Mouse (Mus musculus): ENCODE data around the gene B3gnt6.

B3gnt6 gene

DNA sequence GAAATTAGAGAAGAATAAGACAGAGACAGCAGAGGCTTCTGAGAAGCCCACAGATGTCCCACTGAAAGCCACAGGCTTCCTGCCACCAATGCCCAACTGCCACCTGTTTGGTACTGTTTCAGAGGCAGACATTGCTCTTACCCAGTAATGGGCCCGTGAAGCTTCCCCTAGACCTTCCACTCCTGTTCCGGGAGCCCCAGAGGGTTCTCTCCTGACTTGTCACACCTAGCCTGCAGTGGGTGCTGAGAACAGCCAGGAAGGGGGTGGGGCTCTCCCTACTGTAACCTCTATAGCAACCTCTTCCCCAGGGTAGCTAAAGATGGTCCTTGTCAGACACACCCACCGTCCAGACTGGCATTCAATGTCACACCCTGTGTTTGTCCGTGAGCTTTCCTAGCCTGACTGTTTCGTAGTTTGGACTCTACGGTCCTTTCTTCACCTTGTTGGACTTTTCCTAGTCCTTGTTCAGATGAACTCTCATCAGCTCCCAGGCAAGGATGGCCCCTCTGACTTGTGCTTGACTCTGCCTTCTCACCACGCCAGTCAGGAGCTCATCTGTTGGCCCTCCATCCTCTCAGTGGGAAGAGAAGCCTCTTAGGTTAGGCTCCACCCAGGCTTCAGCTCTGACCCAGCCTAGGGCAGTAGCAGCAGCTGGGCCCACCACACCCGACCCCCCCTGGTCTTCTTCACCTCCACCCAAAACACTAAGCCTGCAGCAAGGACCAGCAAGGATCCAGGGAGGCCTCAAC, 22.8 kb downstream of the B3gnt6 start:
- DNase-seq = no peak

DNA sequence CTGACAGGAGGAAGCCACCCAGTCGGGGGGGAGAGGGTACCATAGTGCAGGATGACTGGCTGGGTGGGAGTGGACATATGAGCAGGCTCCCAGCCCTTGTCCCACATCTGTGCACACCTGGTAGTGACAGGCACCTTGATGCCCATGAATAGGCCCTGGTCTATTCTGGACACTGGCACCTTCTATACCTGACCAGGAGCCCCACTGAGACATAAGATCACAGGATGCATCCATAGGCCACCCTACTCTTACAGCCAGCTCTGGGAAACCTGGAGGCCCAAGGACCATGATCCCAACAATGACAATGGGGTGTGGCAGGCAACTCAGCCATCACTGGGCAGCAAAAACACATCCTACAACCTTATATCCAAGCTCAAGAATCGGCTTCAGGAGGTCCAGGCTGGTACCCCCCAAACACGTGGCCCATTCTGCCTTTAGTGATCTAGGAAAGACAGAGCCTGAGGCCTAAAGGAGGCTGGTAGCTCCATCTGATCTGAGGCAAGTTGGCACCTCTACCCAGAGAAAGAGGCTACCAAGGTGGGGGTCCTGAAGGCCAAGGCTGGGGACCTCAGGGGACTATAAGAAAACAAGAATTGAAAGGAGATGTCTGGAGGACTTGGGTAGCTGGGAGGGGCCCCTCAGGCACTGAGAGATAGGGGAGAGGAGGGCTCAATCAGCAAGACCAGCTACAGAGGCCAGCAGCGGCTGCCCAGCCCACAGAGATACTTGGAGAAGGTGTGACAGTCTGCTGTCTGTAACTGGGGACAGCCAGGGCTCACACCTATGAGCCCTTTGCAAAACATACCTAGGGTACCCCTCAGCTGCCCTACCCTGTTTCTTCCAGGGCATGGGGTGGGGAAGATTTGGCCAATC, 24.2 kb downstream of the B3gnt6 start:
- no peak for DNase-seq

DNA sequence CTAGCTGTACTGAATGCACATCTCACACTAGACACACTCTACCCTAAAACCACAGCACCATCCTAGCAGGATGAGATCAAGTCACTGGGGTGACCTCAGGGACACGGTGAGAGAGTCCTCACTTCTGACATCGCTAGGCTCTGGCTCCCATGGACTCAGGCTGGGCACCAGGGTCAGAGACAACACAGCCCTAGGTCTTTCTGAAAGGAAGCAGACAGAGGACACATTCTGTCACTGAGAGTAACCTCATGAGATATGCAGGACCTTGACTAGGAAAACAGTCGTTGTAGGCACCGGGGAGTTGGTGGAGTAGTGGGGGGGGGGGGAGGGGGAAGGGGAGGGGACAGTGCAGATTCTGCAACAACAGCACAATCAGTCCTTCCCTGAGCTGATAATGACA, 25.9 kb downstream of the B3gnt6 start:
- DNase-seq = no peak

DNA sequence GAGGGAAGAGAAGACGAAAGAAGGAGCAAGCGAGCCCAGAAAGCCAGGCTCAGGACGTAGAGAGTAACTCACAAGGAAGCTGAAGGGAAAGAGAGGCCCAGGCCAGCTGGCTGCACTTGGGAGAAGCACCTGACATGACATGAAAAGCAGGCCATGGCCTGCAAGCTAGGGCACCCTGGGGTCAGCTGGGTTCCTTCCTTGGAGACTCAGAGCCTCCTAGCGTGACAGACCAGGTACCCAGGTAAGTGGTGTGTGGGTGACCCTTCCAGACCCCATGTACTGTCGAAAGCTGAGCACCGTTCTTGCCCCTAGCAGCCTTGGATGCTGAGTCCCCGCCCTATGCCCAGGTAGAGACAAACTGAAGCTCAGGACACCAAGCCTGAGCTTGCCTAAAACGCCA, 26.6 kb downstream of the B3gnt6 start:
- no peak for DNase-seq

DNA sequence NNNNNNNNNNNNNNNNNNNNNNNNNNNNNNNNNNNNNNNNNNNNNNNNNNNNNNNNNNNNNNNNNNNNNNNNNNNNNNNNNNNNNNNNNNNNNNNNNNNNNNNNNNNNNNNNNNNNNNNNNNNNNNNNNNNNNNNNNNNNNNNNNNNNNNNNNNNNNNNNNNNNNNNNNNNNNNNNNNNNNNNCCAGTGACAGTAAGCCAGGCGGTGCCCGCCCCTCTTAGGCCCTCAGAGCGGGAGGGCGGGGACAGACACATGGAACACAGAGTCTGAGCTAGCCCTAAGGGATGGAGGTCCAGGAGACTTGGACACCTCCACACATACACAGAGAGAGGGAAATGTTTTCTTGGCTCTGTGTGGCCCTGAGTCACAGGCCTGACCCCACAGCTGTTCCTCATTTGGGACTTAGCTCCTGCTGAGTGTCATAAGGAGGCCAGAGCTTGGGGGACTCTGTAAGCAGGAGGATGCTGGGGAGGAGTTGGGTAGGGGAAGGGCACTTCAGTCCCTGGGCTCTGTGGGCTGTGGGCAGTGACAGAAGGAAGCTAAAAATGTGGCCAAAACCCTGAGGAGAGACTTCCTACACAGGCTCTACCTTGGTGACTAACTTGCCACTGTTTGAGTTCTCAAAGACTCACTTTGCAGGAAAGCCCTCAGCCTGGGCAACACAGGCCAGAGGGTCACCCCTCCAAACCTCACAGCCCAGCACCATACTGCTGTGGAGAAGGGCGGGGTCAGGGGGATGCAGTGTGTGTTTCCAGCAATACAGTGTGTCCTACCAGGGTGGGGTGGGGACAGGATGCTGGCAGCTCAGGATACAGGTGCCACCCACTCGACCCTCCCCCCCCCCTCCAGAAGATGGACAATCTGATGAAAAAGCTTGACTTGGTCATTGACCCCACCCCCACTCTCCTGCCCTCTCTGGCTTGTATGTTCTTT, 27.9 kb downstream of the B3gnt6 start:
- peak; percentile 46 to 62 for DNase-seq

DNA sequence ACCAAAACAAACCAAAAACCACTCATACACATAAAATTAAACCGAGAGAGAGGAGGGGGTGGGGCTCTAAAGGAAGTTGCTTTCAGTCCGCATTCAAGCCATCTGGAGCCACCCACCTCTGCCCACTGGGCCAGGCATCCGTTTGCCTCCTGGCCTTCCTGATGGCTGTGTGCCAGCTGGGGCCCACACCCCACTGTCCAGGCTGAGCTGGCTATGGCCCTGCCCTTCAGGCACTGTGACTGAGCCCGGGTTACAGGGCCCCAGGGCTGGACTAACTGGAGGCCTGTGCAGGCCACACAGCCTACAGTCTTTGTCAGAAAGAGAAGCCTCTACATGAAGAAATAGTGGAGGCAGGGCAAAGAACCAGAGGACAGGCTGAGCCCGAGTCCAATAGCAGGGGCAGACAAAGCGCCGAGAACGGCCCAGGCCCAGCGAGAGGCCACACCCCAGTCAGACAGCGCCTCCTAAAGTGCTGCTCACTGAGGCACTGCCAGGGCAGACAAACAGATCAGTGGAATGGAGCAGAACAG, 34.2 kb downstream of the B3gnt6 start:
- peak; percentile 65 to 83 for DNase-seq

DNA sequence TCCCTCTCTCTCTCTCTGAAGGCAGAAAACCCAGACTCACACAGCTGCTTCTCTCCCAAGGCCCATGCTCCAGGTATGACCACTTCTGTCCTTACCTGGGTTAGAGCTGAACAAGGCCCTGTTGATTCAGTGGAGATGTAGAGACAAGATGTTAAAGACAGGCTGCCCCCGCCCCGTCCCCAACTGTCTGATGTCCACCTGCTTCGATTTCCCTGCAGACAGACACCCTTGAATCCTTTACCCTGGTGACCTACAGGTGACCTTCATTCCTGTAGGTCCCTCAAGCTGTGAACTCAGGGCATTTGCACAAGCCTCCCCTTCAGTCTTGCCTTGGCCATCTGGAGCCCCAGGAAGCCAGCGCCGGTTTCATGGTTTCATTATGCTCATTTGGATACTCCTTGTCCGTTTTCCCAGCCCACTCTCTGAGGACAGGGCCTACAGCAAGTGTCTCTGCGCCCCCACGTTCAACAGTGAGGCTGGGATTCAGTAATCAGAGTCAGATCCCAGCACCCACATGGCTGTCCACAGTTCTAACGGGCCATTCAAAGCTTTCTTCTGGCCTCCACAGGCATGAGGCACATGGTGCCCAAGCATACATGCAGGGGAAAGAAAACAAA, 34.8 kb downstream of the B3gnt6 start:
- DNase-seq = no peak

DNA sequence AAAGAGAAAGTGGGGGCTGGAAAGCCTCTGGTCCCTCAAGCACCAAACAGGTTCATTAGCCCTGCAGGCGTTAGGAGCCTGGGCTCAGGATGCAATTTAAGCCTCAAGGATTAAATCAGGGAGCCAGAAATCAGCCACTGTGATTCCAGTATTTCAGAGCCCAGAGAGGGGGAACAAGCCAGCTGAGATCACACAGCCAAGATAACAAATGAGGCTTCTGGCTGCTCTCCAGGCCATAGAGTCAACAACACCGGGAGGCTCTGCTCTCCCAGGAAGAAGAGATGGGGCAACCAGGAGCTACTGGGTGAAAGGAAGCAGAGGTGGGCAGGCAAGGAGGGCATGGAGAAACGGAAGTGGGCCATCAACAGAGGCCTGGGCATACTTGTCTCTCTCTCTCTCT, 35.6 kb downstream of the B3gnt6 start:
- no peak for DNase-seq

DNA sequence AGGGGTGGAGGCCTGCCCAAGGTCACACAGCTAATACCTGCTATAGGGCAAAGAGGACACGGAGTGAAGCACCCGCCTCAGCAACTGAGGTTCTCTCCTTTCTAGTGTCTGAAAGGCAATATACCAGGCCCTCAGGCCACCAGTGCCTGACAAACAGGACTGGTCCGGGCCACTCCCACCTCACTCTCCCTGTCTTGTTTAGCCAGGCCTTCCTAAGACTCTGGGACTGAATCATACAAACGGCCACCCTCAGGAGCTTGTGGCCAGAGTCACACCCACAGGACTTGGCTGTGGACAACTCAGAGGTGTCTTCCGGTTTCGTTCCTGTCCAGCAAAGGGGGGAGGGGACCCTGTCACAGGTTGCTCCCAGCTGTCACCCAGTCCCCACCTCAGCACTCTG, 37.0 kb downstream of the B3gnt6 start:
- DNase-seq = no peak

DNA sequence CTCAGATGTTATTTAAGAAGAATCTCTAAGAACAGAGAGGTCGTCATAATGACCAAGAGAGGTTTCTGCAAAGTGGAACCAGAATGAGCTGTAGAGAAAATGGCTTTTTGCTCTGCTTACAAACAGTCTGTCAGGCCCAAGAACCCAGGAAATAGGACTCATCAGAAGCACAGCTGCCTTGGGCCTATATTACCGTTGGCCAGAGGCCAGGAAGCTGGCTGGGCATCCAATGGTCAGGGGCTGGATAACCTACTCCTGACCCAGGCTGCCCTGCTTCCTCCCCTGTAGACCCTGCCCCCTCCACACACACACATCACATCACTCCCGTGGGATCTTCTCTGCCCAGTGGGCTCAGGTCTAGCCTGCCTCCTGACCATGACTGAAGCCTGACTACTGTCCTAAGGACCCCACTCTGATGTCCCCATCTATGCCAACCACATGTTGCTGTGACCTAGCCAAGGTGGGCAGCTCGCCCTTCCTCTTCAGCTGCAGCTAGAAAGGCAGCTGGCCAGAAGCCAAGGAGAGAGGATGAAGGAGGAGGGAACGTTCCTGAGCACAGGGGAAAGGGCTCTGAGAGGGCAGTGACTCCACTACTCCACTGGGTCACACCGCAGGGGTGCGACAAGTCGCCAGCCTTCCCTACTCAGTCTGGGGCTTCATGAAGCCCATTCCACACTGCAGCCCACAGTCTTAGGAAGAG, 39.1 kb downstream of the B3gnt6 start:
- peak; percentile 46 to 47 for DNase-seq

DNA sequence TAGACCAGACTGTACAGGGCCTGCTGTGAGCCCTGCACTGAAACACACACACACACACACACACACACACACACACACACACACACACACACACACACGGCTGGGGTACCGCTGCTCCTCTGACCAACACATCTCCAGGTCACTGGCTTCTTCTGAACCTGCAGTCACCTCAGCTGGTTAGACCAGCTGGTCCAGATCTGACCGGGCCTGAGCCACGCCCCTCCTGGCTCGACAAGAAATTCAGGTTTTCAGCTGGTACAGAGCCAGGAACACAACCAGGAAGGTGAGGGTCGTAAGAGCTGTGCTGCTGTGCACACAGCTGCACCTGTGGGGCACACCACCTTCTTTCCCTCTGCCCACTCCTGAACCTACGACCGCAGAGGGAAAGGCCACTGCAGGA, 40.8 kb downstream of the B3gnt6 start:
- peak; percentile 71 to 82 for DNase-seq

DNA sequence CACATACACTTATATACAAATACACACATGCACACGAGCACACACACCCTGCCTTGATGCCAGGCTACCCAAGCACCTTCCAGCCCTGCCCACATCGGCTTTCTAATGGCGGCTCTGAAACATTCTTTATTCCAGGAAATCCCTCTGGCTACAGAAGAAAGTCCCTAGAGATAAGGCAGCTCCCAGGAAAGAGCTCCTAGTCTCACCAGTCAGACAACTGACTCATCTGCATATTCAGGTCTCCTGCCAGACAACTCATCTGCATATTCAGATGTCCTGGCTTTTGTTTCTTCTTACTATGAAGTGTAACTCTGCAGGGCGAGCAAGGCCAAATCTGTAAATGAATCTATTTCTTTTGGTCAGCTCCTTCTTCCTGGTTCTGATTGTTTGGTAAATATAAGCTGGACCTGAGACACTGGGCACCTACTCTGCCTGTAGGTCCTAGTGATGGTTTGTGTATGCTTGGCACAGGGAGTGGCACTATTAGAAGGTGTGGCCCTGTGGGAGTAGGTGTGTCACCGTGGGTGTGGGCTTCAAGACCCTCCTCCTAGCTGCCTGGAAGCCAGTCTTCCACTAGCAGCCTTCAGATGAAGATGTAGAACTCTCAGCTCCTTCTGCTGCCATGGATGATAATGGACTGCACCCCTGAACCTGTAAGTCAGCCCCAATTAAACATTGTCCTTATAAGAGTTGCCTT, 41.5 kb downstream of the B3gnt6 start:
- no peak for DNase-seq

DNA sequence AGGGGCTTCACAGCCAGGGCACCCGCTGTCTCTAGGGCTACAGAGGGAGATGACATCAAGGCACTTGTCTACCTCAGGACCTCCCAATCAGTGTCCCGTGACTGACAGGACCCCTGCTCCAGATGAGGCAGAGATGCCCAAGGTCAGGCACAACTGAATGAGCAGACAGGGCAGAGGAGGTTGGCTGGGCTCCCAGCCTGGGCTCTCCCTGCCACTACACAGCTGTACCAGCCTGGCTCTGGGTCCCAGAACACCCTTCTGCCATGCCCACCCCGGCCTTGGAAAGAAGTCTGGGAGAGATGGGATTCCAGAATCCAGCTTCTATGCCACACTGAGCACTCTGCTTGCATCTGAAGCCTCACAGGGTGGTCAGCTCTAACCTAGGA, 43.0 kb downstream of the B3gnt6 start:
- no peak for DNase-seq

DNA sequence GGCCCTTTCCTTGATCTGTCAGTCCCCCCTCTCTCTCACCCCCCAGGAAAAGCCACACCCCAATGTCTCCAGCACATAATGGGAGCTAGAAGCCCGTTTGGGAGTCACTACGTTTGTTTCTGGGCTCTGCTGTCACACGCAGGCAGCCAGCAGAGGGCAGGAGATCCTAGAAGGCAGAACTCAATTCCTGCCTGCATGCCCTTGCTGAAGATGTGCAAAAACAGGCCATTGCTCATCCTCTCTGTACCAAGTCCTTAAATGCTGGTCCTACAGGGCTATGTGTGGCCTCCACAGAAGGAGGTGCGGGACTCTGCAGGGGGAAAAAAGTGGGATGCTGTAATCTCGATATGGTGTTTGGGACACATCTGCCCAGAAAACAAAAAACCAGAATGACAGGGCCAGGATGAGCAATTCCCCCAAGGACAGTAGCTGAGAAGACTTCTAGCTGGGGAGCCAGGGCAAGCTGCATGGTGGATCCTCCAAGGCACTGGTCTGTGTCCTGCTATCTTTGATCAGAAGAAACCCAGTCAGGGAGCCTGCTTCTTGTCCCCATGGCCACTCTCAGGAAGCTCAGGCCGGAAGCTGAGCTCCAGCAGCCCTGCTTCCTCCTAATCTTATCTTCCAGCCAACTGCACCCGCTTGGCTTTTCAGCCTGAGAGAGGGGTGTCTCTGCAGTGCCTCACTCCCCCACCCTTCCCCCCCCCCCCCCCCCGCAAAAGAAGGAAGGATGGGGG, 43.6 kb downstream of the B3gnt6 start:
- DNase-seq = peak; percentile 76 to 81

DNA sequence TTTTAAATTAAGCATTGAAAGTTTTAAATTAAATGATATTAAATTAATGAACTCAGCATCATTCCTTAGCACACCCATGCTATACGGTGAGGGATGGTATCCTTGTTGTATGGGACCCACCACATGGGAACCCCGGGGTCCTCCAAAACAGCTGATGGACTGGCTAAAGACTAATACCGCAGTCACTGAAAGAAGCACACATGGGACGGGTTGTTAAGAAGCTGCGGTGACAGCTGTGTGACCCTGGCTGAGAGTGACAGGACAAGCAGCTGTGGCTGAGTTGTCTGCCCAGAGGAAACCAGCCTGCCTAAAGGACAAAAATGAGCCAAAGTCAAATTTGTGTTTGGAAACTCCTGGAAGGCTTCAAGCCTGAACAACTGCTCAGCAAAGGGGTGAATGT, 45.4 kb downstream of the B3gnt6 start:
- no peak for DNase-seq

DNA sequence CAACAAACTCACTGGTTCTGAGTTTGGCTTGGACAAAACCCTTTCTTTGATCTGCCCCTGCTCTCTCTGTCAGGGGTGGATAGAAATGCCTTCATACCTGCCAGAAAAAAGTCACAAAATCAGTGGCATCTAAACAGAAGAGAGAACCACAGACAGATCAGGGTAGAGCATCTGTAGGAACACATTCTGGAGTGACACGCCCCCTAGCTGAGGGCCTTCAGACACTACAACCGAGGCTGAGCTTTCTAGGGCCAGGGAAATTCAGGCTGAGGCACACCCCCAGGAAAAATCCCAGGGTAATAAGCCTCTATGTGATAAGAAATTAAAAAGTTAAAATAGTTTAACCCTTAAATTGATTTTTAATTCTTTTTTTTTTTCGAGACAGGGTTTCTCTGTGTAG, 45.9 kb downstream of the B3gnt6 start:
- DNase-seq = no peak

DNA sequence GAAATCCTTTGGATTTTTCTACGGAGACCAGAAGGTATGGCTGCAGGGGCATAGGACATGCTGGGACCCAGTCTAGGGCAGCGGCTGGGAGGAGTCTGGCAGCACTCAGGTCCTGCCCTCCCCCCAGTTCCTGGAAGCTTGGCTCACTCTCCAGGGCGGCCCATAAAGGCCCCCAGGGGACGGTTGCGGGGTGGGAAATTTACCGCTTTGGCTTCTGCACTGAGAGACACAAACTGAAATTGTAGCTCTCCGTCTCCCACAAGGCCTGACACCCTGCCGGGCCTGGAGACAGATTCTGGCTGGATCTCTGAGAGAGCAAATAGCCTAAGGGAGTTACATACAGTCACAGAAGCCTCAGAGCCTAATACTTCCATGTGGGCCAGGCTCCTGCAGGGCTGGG, 46.9 kb downstream of the B3gnt6 start:
- DNase-seq = no peak

DNA sequence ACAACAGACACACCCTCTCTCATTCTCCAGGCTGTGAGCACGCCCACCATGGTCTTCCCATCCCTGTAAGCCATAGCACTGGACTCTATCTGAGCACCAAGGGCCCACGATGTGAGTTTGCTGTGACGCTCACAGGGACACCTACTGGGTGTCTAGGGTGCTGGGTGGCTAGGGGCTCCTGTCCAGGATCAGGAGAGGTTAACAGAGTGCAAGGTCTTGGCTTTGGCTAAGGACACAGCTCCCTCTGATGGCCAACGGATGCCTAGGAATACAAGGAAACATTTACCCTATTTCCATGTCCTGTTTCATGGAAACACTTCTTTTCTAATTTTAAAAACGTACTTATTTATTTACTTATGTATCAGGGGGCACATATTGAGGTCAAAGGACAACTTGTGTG, 48.8 kb downstream of the B3gnt6 start:
- DNase-seq = no peak

DNA sequence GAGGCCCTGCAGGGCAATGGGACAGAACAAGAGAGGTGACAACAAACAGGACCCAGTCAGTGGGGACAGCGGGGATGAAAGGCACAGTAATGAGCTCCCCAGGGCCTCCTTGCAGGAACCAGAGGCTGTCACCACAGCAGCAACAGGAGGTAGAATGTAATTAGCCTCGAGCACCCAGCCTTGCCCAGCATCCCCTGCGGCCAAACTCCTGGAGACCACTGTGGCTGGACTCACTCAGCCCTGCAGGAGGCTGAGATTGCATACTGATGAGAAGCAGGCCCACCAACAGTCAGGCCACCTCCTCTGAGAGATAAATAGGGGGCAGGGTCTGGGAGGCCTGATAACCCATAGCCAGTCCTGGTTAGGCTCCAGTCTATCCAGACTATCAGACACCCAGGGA, 49.5 kb downstream of the B3gnt6 start:
- no peak for DNase-seq

DNA sequence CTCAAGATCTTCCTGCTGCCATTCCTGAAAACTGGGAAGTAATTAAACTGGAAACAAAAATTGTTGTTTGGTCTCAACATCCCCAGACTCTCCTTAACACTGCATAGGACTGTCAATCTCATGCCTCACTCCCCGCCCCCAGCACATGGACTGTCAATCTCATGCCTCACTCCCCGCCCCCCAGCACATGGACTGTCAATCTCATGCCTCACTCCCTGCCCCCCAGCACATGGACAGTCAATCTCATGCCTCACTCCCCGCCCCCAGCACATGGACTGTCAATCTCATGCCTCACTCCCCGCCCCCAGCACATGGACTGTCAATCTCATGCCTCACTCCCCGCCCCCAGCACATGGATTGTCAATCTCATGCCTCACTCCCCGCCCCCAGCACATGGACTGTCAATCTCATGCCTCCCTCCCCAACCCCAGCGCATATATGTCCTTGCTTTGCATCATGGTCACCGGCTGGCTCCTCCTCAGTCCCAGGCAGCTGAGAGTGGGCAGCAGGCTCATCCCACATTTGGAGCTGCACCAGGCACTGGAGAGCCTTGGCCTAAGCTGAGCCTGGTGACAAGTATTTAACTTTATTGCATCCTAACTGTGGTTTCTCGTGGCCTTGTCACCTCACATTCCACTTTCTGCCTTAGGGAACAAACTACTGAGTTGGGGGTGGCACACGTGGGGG, 50.4 kb downstream of the B3gnt6 start:
- DNase-seq = no peak

All from lung, postnatal 4 days (tissue).